Mouse (Mus musculus): ENCODE measurements around the gene Vmn1r90. TPM values are rescaled to one million over a fixed set of nuclear protein-coding genes. Genes with fewer than 3 reads are reported as not detected.
"Not testable (repeated sequence)": the region's sequence is repeated elsewhere in the genome, so short reads cannot be mapped to it uniquely, and the experiment has no call there.

The Vmn1r90 gene
- total RNA-seq (2015; ENCODE audit: low replicate concordance) (not detected in 2 replicates), total RNA-seq (2017; ENCODE audit: low replicate concordance) (not detected in 2 replicates)

DNA sequence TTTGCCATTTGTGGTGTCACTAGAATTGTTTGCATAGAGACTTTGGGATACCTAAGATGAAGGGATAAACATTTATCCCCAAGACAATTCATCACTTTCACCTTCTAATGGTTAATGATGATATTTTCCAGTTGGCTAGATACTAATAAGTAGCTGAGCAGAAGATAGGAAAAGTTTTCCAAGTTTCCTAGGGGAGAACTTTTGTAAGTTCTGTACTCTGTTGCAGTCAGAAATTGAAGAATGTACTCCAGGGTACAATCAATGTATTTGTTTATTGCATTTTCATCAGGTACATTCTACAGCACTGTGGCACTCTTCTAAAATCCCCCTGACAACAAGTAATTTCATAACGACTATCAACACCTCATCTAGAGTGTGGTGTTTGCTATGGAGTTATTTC lies at the start of gene Vmn1r90:
Gene Vmn1r90, minus strand, starts transcription at position 101 of the 400 bp plus-strand sequence.
- no peak for ATAC-seq (replicated peaks; ENCODE audit: low FRiP score, poor library complexity, severe bottlenecking)

DNA sequence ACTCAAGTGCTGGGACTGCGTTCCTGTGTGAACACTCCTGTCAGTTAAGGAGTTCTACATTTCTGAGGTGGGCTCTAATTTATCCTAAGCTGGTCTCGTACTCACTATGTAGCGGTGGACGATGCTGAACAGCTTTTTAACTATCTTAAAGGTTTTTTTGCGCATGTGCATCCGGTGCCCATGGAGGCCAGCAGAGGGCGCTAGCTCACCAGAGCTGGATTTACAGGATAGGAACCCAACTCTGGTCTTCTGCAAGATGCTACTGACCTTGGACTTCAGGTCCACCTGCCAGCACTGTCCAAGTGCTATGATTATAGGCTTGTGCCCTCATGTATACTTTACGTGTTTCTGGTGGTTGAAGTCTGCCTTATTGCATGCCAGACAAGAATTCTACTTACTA lies 29.7 kb upstream of the Vmn1r90 start:
- ATAC-seq (replicated peaks; ENCODE audit: low FRiP score, poor library complexity, severe bottlenecking), result not testable (repeated sequence)

- ATAC-seq (replicated peaks; ENCODE audit: low FRiP score, poor library complexity, severe bottlenecking), result no peak
Measured at GRCm38 (mm10) chr7:14552284-14552683, 11.0 kb downstream of the Vmn1r90 start.

DNA sequence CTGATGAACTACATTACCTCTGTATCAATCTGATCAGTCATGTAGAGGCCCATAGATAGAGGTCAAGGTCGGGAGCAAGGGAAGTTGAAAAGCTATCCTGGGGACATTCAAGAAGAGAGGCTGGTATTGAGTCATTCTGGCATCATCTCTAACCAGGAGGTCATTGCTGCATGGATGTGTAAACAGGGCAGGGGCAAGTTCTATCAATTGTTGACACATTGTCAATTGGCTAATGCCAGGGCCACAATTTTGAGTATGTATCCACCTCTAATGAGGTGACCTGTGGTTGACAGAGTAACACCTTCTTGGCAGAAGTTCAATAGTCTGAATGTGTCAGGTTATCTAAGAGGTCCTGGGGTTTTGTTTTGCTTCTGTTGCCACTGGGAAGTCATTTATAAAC lies 38.0 kb downstream of the Vmn1r90 start:
- ATAC-seq (replicated peaks; ENCODE audit: low FRiP score, poor library complexity, severe bottlenecking), result no peak

- ATAC-seq (replicated peaks; ENCODE audit: low FRiP score, poor library complexity, severe bottlenecking), result no peak
Measured at GRCm38 (mm10) chr7:14522636-14523035, 40.7 kb downstream of the Vmn1r90 start.

DNA sequence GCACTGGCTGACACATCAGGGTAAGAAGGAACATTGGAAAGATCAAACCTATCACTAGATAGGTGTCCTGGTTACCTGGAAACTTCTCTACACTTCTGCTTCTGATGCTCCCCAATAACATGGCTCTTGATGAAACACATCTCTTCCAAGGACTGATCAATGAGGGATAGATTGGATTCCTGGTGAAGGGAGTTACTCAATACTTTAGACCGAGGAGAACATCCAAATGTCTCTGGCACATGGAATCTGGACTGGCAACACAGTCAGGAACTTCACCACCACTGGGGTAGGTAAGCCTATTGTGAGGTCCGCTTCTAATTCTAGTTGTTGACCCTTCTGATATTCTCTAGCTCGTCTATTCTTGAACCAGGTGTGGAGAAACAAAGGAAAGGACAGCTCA lies 45.0 kb downstream of the Vmn1r90 start:
- ATAC-seq (replicated peaks; ENCODE audit: low FRiP score, poor library complexity, severe bottlenecking), result no peak

Other genes starting within 250 kb of the Vmn1r90 start
- not detected in 2 replicates for gene Obox8, start 229.9 kb downstream of the Vmn1r90 start, total RNA-seq (2015; ENCODE audit: low replicate concordance)
- not detected in 2 replicates for gene Obox8, start 229.9 kb downstream of the Vmn1r90 start, total RNA-seq (2017; ENCODE audit: low replicate concordance)
- gene Sult2a8, start 116.7 kb downstream of the Vmn1r90 start, total RNA-seq (2015; ENCODE audit: low replicate concordance), result not detected in 2 replicates
- gene Sult2a8, start 116.7 kb downstream of the Vmn1r90 start, total RNA-seq (2017; ENCODE audit: low replicate concordance), result not detected in 2 replicates
- not detected in 2 replicates for gene Sult2a7, start 69.3 kb downstream of the Vmn1r90 start, total RNA-seq (2015; ENCODE audit: low replicate concordance)
- gene Sult2a7, start 69.3 kb downstream of the Vmn1r90 start, total RNA-seq (2017; ENCODE audit: low replicate concordance), result not detected in 2 replicates
- gene Obox7, start 96.0 kb upstream of the Vmn1r90 start, total RNA-seq (2015; ENCODE audit: low replicate concordance), result not detected in 2 replicates
- gene Obox7, start 96.0 kb upstream of the Vmn1r90 start, total RNA-seq (2017; ENCODE audit: low replicate concordance), result not detected in 2 replicates